Mouse (Mus musculus) heart, postnatal 0 days (tissue): ENCODE data around the gene Spock1. TPM values are rescaled to one million over a fixed set of nuclear protein-coding genes. Genes with fewer than 3 reads are reported as not detected.

Experiments used
- ATAC-seq: fragments of 200-750 bp; cut with Nextera tagmentation; 2 replicates; pipeline ENCODE4 v1.8.0; 2017; ENCODE audit warnings: low read depth, moderate number of reproducible peaks, moderate library complexity; ENCODE audit not compliant: insufficient read depth
- DNase-seq: peaks from one replicate; pipeline ENCODE4 v3.0.0-alpha.2; 2016; ENCODE audit warnings: low spot score
- H3K27ac ChIP-seq: fragments of 300-500 bp; sonication (generic); 2 replicates; pipeline ENCODE4 v1.5.1; 2014; ENCODE audit warnings: low read depth, mild to moderate bottlenecking
- H3K27me3 ChIP-seq: fragments of 300-500 bp; sonication (generic); 2 replicates; pipeline ENCODE4 v1.6.1; 2014; ENCODE audit warnings: low read length, mixed read lengths; ENCODE audit not compliant: control insufficient read depth, insufficient read depth
- H3K36me3 ChIP-seq: fragments of 300-500 bp; sonication (generic); replicated peaks from 2 replicates; pipeline ENCODE4 v1.6.1; 2014; ENCODE audit warnings: low read length, mixed read lengths; ENCODE audit not compliant: control insufficient read depth, insufficient read depth
- H3K4me1 ChIP-seq: fragments of 300-500 bp; sonication (generic); 2 replicates; pipeline ENCODE4 v1.6.1; 2014; ENCODE audit warnings: antibody characterized with exemption; ENCODE audit not compliant: control insufficient read depth, insufficient read depth
- H3K4me2 ChIP-seq: fragments of 300-500 bp; sonication (generic); 2 replicates; pipeline ENCODE4 v1.6.1; 2014; ENCODE audit warnings: low read depth, mild to moderate bottlenecking, low read length, moderate library complexity
- H3K4me3 ChIP-seq: fragments of 300-500 bp; sonication (generic); 2 replicates; pipeline ENCODE4 v1.5.1; 2014; ENCODE audit warnings: low read depth, low read length
- H3K9ac ChIP-seq: fragments of 300-500 bp; sonication (generic); replicated peaks from 2 replicates; pipeline ENCODE4 v1.6.1; 2014; ENCODE audit warnings: low read depth, low read length, mixed read lengths
- H3K9me3 ChIP-seq: fragments of 300-500 bp; sonication (generic); replicated peaks from 2 replicates; pipeline ENCODE4 v1.6.1; 2016; ENCODE audit warnings: low read length; ENCODE audit not compliant: control insufficient read depth
- CTCF ChIP-seq: IDR thresholded peaks from 2 replicates; pipeline ENCODE4 v1.5.1; 2016; ENCODE audit warnings: antibody characterized with exemption, control low read depth, low read depth
- EP300 ChIP-seq: IDR thresholded peaks from 2 replicates; pipeline ENCODE4 v1.6.1; 2016; ENCODE audit warnings: antibody characterized with exemption, low read depth
- whole genome bisulfite sequencing: fragments of 180-500 bp; shearing (Covaris S2); extraction: QIAGEN DNeasy Blood & Tissue Kit; methylation state at CpG from one replicate; pipeline ENCODE4 v1.1.7; 2014; 5-methylcytosine and 5-hydroxymethylcytosine counted together
- polyA plus RNA-seq: library from polyadenylated mRNA; unstranded; fragments of >200 nt; fragmentation: Nextera tagmentation; extraction: Ambion mirVana; gene quantifications from 2 replicates; pipeline ENCODE4 v1.2.1, GENCODE M21; 2015
- total RNA-seq: library from RNA; depleted of rRNA; stranded (reverse); fragments of >200 nt; gene quantifications from 2 replicates; pipeline ENCODE4 v1.2.3, GENCODE M21; 2014; ENCODE audit warnings: low replicate concordance

The Spock1 gene
- total and polyA plus RNA-seq, 2 experiments from 2014 or later, result 0.20 to 0.23 TPM

- WGBS, result 67% methylated on average over 10 of the region's 10 CpGs
- no peaks in the 10 kb centered on the region for H3K9me3 ChIP-seq
- H3K27ac ChIP-seq, result no peak overlapping the region
- H3K4me2 ChIP-seq, result no peak overlapping the region
- no peak for DNase-seq
- no peak overlapping the region for H3K4me3 ChIP-seq
- ATAC-seq, result no peak
- TF ChIP-seq EP300 (no peak), CTCF (no peak)
- H3K4me1 ChIP-seq, result no peaks in the 10 kb centered on the region
- H3K9ac ChIP-seq, result no peak overlapping the region
- no peaks in the 10 kb centered on the region for H3K27me3 ChIP-seq
- no peaks in the 10 kb centered on the region for H3K36me3 ChIP-seq
These were observed 271.7 kb downstream of the Spock1 start for GRCm38 (mm10) chr13:57636196-57637015.

- H3K4me1 ChIP-seq, result no peaks in the 10 kb centered on the region
- H3K9me3 ChIP-seq, result no peaks in the 10 kb centered on the region
- TF ChIP-seq EP300 (no peak), CTCF (no peak)
- WGBS, result 72% methylated on average over 4 of the region's 4 CpGs
- no peak overlapping the region for H3K4me2 ChIP-seq
- DNase-seq, result no peak
- ATAC-seq, result no peak
- H3K36me3 ChIP-seq, result no peaks in the 10 kb centered on the region
- no peak overlapping the region for H3K9ac ChIP-seq
- no peaks in the 10 kb centered on the region for H3K27me3 ChIP-seq
- H3K4me3 ChIP-seq, result no peak overlapping the region
- H3K27ac ChIP-seq, result no peak overlapping the region
These were observed 277.6 kb downstream of the Spock1 start for GRCm38 (mm10) chr13:57630532-57630931.

- no peak overlapping the region for H3K27ac ChIP-seq
These were observed 279.9 kb downstream of the Spock1 start for GRCm38 (mm10) chr13:57628218-57628617.

GRCm38 (mm10) chr13:57626434-57626833 lies 281.7 kb downstream of the Spock1 start:
- no peaks in the 10 kb centered on the region for H3K27me3 ChIP-seq
- no peaks in the 10 kb centered on the region for H3K9me3 ChIP-seq
- no peak for ATAC-seq
- H3K4me1 ChIP-seq, result no peaks in the 10 kb centered on the region
- no peaks in the 10 kb centered on the region for H3K36me3 ChIP-seq
- TF ChIP-seq EP300, result no peak
- no peak for TF ChIP-seq CTCF
- WGBS, result 76% methylated on average over 9 of the region's 9 CpGs
- no peak overlapping the region for H3K9ac ChIP-seq
- no peak for DNase-seq
- no peak overlapping the region for H3K4me3 ChIP-seq
- no peak overlapping the region for H3K27ac ChIP-seq
- no peak overlapping the region for H3K4me2 ChIP-seq

More at GRCm38 (mm10) chr13:57628218-57628617, 279.9 kb downstream of the Spock1 start:
- no peaks in the 10 kb centered on the region for H3K4me1 ChIP-seq
- TF ChIP-seq CTCF (no peak), EP300 (no peak)
- ATAC-seq (no peak), DNase-seq (no peak)
- H3K4me2 ChIP-seq, result no peak overlapping the region
- H3K9me3 ChIP-seq, result no peaks in the 10 kb centered on the region
- H3K36me3 ChIP-seq, result no peaks in the 10 kb centered on the region
- H3K9ac ChIP-seq, result no peak overlapping the region
- no peaks in the 10 kb centered on the region for H3K27me3 ChIP-seq
- WGBS, result 27% methylated on average over 8 of the region's 8 CpGs
- H3K4me3 ChIP-seq, result no peak overlapping the region

- no peak overlapping the region for H3K4me2 ChIP-seq
- ATAC-seq (no peak), DNase-seq (no peak)
- no peak overlapping the region for H3K4me3 ChIP-seq
- H3K27ac ChIP-seq, result no peak overlapping the region
- H3K4me1 ChIP-seq, result no peaks in the 10 kb centered on the region
- TF ChIP-seq CTCF (no peak), EP300 (no peak)
- H3K9ac ChIP-seq, result no peak overlapping the region
- 48% methylated on average over 7 of the region's 7 CpGs for WGBS
- H3K36me3 ChIP-seq, result no peaks in the 10 kb centered on the region
- H3K9me3 ChIP-seq, result no peaks in the 10 kb centered on the region
- no peaks in the 10 kb centered on the region for H3K27me3 ChIP-seq
These were observed 284.1 kb downstream of the Spock1 start for GRCm38 (mm10) chr13:57623909-57624481.
